Mouse (Mus musculus): ENCODE data around the gene Iqschfp. TPM values are rescaled to one million over a fixed set of nuclear protein-coding genes. Genes with fewer than 3 reads are reported as not detected.

Iqschfp gene
- polyA plus RNA-seq, 1 experiment from 2014 or later = not detected

DNA sequence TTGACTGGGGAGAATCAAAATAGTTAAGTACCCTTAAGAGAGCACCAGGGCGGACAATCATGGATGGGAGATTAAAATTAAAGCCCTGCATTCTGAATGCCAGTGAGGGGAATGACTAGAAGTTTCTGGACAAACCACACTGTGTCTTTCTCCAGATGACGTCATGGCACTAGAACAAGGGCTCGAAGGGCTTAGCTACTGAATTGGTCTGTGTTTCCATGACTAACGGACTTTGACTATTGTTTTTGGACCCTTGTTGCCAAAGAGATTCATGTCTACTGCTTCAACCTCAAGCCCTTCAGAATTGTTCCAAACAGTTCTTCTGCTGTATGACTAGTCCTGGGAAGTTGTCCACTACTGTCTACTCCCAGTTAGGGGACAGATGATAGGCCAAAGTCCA is 639.9 kb downstream of the Iqschfp start:
- Histone ChIP-seq H3K27ac (no peak overlapping the region), H3K27me3 (ENCODE audit: insufficient read depth, poor library complexity, severe bottlenecking) (no peaks in the 10 kb centered on the region), H3K4me1 (peaks cover 47% of the 10 kb centered on the region), H3K4me3 (no peak overlapping the region), H3K36me3 (peaks cover 13% of the 10 kb centered on the region), H3K9me3 (no peaks in the 10 kb centered on the region)
- DNase-seq (ENCODE audit: low spot score) = no peak
- 75% methylated on average over 4 of the region's 4 CpGs for WGBS

- H3K4me1 ChIP-seq = peaks cover 45% of the 10 kb centered on the region
- no peaks in the 10 kb centered on the region for H3K9me3 ChIP-seq
- no peak for DNase-seq (ENCODE audit: low spot score)
- peaks cover 15% of the 10 kb centered on the region for H3K36me3 ChIP-seq
- no peaks in the 10 kb centered on the region for H3K27me3 ChIP-seq (ENCODE audit: insufficient read depth, poor library complexity, severe bottlenecking)
- WGBS = 20% methylated on average over 5 of the region's 7 CpGs
- H3K4me3 ChIP-seq = no peak overlapping the region
- peak overlapping the region; percentile 83 for H3K27ac ChIP-seq
These were observed 642.6 kb downstream of the Iqschfp start for GRCm38 (mm10) chr3:68534571-68535051.

GRCm38 (mm10) chr3:68535160-68535728 is 643.2 kb downstream of the Iqschfp start:
- H3K36me3 ChIP-seq = peaks cover 15% of the 10 kb centered on the region
- 75% methylated on average over 7 of the region's 7 CpGs for WGBS
- H3K4me3 ChIP-seq = no peak overlapping the region
- H3K9me3 ChIP-seq = no peaks in the 10 kb centered on the region
- peaks cover 45% of the 10 kb centered on the region for H3K4me1 ChIP-seq
- peak overlapping the region; percentile 83 for H3K27ac ChIP-seq
- no peaks in the 10 kb centered on the region for H3K27me3 ChIP-seq (ENCODE audit: insufficient read depth, poor library complexity, severe bottlenecking)
- no peak for DNase-seq (ENCODE audit: low spot score)

- H3K4me3 ChIP-seq = no peak overlapping the region
- H3K4me1 ChIP-seq = peaks cover 42% of the 10 kb centered on the region
- H3K27ac ChIP-seq = no peak overlapping the region
- H3K27me3 ChIP-seq (ENCODE audit: insufficient read depth, poor library complexity, severe bottlenecking) = no peaks in the 10 kb centered on the region
- no peaks in the 10 kb centered on the region for H3K9me3 ChIP-seq
- no peak for DNase-seq (ENCODE audit: low spot score)
- peaks cover 18% of the 10 kb centered on the region for H3K36me3 ChIP-seq
- WGBS = 55% methylated on average over 3 of the region's 3 CpGs
These were observed 644.0 kb downstream of the Iqschfp start for GRCm38 (mm10) chr3:68536071-68536470.

DNA sequence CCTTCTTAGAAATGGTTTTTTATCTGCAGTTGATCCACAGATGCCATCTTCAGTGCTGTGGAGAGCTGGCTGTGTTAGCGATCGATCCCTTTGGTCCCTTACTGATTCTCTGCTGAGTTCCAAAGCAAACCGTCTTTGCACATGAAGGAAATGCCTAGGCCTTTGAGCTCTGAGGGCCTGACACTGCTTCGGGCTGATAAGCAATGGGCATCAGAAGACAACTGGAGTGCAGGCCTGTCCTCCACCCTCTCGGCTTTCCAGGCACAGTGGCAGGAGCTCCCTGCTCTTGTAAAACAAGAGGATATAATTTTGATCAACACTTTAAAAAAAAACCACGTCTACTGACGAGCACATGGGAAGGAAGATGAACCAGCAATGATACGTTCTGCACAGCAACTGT is 649.7 kb downstream of the Iqschfp start:
- no peak for DNase-seq (ENCODE audit: low spot score)
- Histone ChIP-seq H3K9me3 (no peaks in the 10 kb centered on the region), H3K4me3 (no peak overlapping the region), H3K27me3 (ENCODE audit: insufficient read depth, poor library complexity, severe bottlenecking) (no peaks in the 10 kb centered on the region), H3K4me1 (peaks cover 39% of the 10 kb centered on the region), H3K27ac (no peak overlapping the region; the same call in 1 of the 2 replicates), H3K36me3 (peaks cover 7% of the 10 kb centered on the region)
- 61% methylated on average over 8 of the region's 8 CpGs for WGBS

DNA sequence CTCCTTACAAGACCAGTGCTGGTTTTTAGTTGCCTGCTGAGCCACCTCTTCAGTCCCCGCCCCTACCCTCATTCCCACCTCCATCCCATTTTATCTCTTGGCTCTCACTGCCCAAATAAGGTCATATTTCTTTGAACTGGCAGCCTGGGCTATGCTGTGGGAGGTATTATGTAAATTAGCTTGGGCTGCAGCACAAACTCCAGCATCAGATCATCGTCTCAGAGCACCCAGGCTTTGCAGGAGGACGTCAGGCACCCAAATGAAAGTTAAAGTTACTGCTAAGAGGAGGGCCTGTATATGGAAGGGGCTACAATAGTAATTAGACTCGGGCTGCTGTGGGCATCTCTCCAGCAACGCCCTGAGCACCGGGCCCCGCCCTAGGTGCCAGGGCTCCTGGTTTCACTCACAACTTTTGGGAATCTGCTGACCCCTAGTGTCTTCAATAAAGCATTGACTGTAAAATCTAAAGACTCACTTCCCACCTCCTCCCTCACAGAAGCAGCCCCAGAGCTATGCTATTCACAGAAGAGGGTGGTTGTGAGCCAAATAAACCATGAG is 651.0 kb downstream of the Iqschfp start:
- no peaks in the 10 kb centered on the region for H3K9me3 ChIP-seq

GRCm38 (mm10) chr3:68544811-68545210 is 652.8 kb downstream of the Iqschfp start:
- Histone ChIP-seq H3K36me3 (peaks cover 4% of the 10 kb centered on the region; the same call in 1 of the 2 replicates), H3K4me1 (peaks cover 38% of the 10 kb centered on the region), H3K4me3 (no peak overlapping the region), H3K27me3 (ENCODE audit: insufficient read depth, poor library complexity, severe bottlenecking) (no peaks in the 10 kb centered on the region), H3K27ac (peak overlapping the region; percentile 45; the same call in 1 of the 2 replicates), H3K9me3 (no peaks in the 10 kb centered on the region)
- 68% methylated on average over 7 of the region's 7 CpGs for WGBS
- DNase-seq (ENCODE audit: low spot score) = no peak

More for the DNA sequence above, 651.0 kb downstream of the Iqschfp start:
- peaks cover 39% of the 10 kb centered on the region for H3K4me1 ChIP-seq
- H3K27ac ChIP-seq = peak overlapping the region; percentile 63
- H3K36me3 ChIP-seq = peaks cover 4% of the 10 kb centered on the region; the same call in 1 of the 2 replicates
- peak; percentile 83 for DNase-seq (ENCODE audit: low spot score)
- 3% methylated on average over 7 of the region's 7 CpGs for WGBS
- H3K27me3 ChIP-seq (ENCODE audit: insufficient read depth, poor library complexity, severe bottlenecking) = no peaks in the 10 kb centered on the region
- peak overlapping the region; percentile 47 for H3K4me3 ChIP-seq

DNA sequence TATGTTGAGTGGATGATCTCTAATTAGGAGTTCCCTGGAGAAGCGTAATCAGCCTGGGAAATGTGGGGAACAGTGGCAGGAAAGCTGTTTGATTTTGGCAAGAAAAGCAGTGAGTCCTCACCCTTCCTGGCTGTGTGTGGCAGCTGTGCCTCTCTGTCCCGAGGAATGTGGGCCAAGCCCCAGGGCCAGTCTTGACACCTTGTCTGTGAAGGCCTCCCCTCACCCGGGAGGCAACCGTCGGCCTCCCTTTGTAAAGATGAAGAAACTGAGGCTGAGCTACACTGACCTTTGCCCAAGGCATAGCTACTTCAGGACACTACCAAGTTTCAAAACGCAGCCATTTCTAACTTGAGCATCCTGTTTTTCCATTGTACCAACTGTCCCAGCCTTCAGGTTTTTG is 653.9 kb downstream of the Iqschfp start:
- Histone ChIP-seq H3K36me3 (no peaks in the 10 kb centered on the region), H3K27me3 (ENCODE audit: insufficient read depth, poor library complexity, severe bottlenecking) (no peaks in the 10 kb centered on the region), H3K4me3 (no peak overlapping the region), H3K27ac (0 out of 2 replicates have a peak overlapping the region, but pooled peaks have one; percentile 6), H3K4me1 (peaks cover 46% of the 10 kb centered on the region), H3K9me3 (no peaks in the 10 kb centered on the region)
- DNase-seq (ENCODE audit: low spot score) = no peak
- 62% methylated on average over 6 of the region's 6 CpGs for WGBS

DNA sequence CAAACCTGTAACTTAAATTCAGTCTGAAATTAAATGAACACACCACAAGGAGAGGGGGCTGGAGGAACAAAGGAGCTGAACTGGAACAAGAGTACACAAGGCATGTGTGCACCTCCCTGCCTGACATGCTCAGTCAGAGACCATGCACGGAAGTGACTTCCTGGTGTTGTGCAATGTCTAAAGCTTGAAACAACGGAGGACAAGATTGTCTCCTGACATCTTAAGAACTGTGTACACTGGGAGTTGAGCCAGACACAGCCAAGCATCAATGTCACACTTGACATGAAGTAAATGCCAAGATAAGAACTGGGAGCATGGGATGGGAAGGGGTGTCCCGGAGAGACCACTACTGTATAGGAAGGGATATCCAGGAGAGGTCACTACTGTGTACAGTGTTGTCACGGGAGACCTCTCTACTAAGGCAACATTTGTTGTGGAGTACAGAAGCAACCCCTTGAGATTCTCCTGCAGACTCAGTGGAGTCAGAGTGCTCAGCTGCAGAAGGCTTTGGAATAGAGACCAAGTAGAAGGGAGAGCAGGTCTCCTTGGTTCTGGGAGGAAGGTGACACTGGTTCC is 663.1 kb downstream of the Iqschfp start:
- Histone ChIP-seq H3K27ac (peak overlapping the region; percentile 48; the same call in 1 of the 2 replicates), H3K4me3 (no peak overlapping the region), H3K4me1 (peaks cover 53% of the 10 kb centered on the region), H3K36me3 (peaks cover 5% of the 10 kb centered on the region; the same call in 1 of the 2 replicates), H3K27me3 (ENCODE audit: insufficient read depth, poor library complexity, severe bottlenecking) (no peaks in the 10 kb centered on the region), H3K9me3 (no peaks in the 10 kb centered on the region)
- WGBS = 24% methylated on average over 4 of the region's 4 CpGs
- DNase-seq (ENCODE audit: low spot score) = no peak

DNA sequence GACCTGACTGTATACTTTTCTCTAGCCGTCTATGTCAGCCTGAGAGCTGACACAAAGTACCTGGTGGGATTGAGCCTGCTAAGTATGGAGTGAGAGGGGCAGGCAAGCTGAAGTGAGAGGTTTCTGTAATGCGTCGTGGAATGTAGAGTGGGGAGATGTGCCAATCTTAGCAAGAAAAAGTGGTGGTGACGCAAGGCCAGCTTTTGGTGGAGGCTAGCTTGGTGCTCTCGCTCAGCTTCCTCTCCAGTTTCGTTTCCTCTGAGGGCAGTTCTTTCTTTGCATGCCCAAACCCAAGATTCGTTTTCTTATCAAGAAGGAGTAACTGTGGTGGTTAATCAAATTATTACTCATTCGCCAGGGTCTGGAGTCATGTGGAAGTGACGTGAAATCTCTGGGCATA is 664.9 kb downstream of the Iqschfp start:
- peaks cover 5% of the 10 kb centered on the region; the same call in 1 of the 2 replicates for H3K36me3 ChIP-seq
- 78% methylated on average over 9 of the region's 9 CpGs for WGBS
- H3K27ac ChIP-seq = no peak overlapping the region
- H3K4me3 ChIP-seq = no peak overlapping the region
- H3K4me1 ChIP-seq = peaks cover 52% of the 10 kb centered on the region
- H3K9me3 ChIP-seq = no peaks in the 10 kb centered on the region
- DNase-seq (ENCODE audit: low spot score) = no peak
- H3K27me3 ChIP-seq (ENCODE audit: insufficient read depth, poor library complexity, severe bottlenecking) = no peaks in the 10 kb centered on the region

DNA sequence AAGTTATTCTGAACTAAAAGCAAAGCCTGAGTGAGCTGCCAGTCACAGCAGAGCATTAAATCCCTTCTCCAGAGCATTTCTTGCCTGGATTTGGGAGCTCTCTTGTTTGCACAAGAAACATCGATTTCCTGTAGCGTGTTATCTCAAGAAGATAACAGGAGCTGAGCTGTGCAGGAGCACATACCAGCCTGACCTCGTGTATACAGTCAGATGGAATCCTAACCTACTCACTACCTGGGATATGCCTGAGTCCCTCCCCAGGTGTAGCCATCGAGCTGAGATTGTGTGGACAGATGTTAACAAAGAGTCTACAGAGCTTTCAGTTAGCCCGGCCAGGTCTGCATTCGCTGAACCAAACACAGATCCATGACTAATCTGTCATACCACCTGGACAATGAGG is 666.7 kb downstream of the Iqschfp start:
- no peak for DNase-seq (ENCODE audit: low spot score)
- peaks cover 5% of the 10 kb centered on the region; the same call in 1 of the 2 replicates for H3K36me3 ChIP-seq
- 42% methylated on average over 6 of the region's 6 CpGs for WGBS
- H3K4me3 ChIP-seq = no peak overlapping the region
- no peaks in the 10 kb centered on the region for H3K27me3 ChIP-seq (ENCODE audit: insufficient read depth, poor library complexity, severe bottlenecking)
- H3K27ac ChIP-seq = no peak overlapping the region; the same call in 1 of the 2 replicates
- no peaks in the 10 kb centered on the region for H3K9me3 ChIP-seq
- peaks cover 47% of the 10 kb centered on the region for H3K4me1 ChIP-seq

GRCm38 (mm10) chr3:68560057-68560456 is 668.0 kb downstream of the Iqschfp start:
- H3K9me3 ChIP-seq = no peaks in the 10 kb centered on the region
- no peak overlapping the region for H3K4me3 ChIP-seq
- H3K36me3 ChIP-seq = peaks cover 5% of the 10 kb centered on the region; the same call in 1 of the 2 replicates
- 0 out of 2 replicates have a peak overlapping the region, but pooled peaks have one; percentile 31 for H3K27ac ChIP-seq
- 79% methylated on average over 5 of the region's 5 CpGs for WGBS
- peaks cover 43% of the 10 kb centered on the region for H3K4me1 ChIP-seq
- no peak for DNase-seq (ENCODE audit: low spot score)
- no peaks in the 10 kb centered on the region for H3K27me3 ChIP-seq (ENCODE audit: insufficient read depth, poor library complexity, severe bottlenecking)

DNA sequence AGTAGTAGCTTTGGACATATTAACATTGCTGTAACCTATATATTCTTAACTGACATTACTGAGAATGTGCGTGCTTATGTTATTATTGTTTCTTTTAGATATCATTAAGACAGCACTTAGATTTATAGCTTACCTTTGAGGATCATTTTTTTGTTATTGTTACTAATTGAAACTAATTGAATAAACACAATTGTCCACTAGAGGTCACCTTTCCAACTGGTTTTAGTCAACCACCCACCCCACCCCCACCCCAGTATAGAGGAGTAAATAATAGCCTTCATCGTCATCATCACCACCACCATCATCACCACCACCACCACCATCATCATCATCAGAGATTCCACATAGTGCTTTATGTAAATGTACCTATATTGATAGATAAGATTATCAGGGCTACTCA is 670.8 kb downstream of the Iqschfp start:
- Histone ChIP-seq H3K4me1 (peaks cover 39% of the 10 kb centered on the region), H3K27ac (no peak overlapping the region), H3K4me3 (no peak overlapping the region), H3K36me3 (no peaks in the 10 kb centered on the region), H3K9me3 (no peaks in the 10 kb centered on the region), H3K27me3 (ENCODE audit: insufficient read depth, poor library complexity, severe bottlenecking) (no peaks in the 10 kb centered on the region)
- DNase-seq (ENCODE audit: low spot score) = no peak
- 67% methylated on average over 2 of the region's 2 CpGs for WGBS

Measured in heart, embryonic 10.5 days (tissue).